Mouse (Mus musculus) layer of hippocampus, adult 18-20 months (tissue): ENCODE results near the gene Dnah5. TPM values are rescaled to one million over a fixed set of nuclear protein-coding genes. Genes with fewer than 3 reads are reported as not detected.
A peak's percentile ranks its signal among the peaks of the same experiment; 100 is the strongest.
"Not testable (repeated sequence)": the region's sequence is repeated elsewhere in the genome, so short reads cannot be mapped to it uniquely, and the experiment has no call there.

ENCODE experiments used
- DNase-seq, 2 experiments: peaks; one replicate each; pipeline ENCODE4 v3.0.0; 2022; ENCODE audit warnings: low spot score in 2 of 2
- total RNA-seq, 2 experiments: library from RNA; stranded (reverse); gene quantifications; 2 replicates each; pipeline ENCODE4 v1.2.3; 2021

Gene Dnah5
- total RNA-seq, 2 experiments from 2014 or later: 3.4 to 3.8 TPM

GRCm38 (mm10) chr15:28461091-28461778, 257.7 kb downstream of the Dnah5 start:
- not testable (repeated sequence) for DNase-seq

GRCm38 (mm10) chr15:28466591-28467247, 263.2 kb downstream of the Dnah5 start:
- DNase-seq: peak; percentile 59 to 84

- DNase-seq: no peak
Observed at GRCm38 (mm10) chr15:28473749-28474390, 270.3 kb downstream of the Dnah5 start.

GRCm38 (mm10) chr15:28502820-28503219, 299.3 kb downstream of the Dnah5 start:
- DNase-seq: no peak

- DNase-seq: no peak
Observed at GRCm38 (mm10) chr15:28515176-28515575, 311.6 kb downstream of the Dnah5 start.

Other genes with a start within 250 kb of the Dnah5 start
- gene Trio, start 177.9 kb upstream of the Dnah5 start, total RNA-seq: 100 to 1,000 TPM; 283 to 296 TPM